Mouse (Mus musculus): ENCODE measurements at regions not wholly inside any gene's neighbourhood (a gene's known extent, or its start where the extent isn't known, plus 50 kb on each side); places are given as distances from the start of the nearest gene placed in this dataset.

DNA sequence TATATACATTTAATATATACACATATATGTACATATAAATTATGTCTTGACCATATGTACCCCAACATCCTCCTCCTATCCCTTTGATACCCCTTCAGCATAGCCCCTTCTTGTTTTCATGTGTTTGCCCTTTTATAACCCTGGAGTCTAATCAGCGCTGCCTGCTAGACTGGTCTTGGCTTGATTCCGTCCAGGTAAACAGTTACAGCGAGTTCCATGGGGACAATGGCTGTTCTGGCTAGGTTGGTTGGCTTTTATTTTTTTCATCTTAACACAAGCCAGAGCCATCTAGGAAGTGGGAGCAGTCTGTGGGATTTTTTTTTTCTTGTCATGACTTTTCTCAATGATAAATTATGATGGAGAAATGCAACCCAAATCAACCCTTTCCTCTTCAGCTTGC, 79.6 kb upstream of the Id2 start:
- no peak for DNase-seq

DNA sequence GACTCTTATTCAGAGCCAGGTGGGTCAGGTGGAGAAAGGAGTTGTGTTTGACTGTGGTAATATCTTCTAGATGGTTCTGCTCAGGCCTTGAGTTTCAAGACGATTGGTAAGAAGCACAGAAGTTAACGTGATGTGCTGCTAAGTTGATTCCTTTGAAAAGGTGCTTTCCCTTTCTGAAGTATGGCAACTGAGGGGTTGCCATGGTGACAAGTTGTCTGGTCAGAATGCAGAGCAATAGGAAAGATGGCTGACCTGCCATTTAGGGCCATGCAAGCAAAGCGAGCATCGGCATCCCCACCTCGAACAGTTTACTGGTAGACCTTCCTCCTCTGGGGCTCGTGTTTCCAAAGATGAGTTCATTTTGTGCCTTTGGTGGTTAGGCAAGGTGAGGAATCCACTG, 76.1 kb upstream of the Id2 start:
- DNase-seq, result no peak

DNA sequence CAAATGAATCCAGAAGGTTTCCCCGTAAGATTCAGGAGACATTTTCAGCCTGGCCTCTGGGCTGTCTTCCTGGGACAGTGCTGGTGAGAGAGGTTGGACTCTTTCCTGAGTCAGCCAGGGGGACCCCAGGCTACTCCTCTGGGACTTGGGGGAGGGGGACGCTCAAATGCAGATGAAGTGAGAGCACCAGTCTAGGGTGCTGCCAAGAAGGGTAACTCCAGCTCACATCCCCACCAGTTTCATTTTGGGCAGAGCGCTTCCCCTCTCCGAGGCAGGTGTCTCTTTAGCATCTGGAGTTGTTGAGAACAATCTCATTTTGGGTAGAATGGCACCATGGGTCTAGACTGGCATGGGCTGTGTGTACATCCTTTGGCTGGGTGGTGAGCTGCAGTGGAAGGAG, 75.5 kb upstream of the Id2 start:
- no peak for DNase-seq

DNA sequence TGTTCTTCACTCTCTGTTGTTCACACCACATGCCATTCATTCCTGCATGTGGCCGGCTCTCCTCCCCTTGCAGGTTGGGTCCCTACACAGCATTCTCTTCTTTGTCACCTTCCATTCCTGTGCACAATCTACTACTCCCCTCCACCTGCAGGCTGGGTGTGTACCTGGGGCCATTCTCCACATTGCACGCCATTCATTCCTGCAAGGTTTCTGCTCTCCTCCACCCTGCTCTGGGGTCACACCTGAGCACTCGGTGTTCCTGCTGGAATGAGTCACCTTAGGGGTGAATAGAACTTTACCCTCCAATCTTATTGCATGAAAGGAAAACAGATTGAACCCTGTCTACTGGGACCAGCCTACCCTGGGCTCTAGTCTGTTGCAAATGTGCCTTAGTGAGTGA, 72.7 kb upstream of the Id2 start:
- DNase-seq, result peak; percentile 35

DNA sequence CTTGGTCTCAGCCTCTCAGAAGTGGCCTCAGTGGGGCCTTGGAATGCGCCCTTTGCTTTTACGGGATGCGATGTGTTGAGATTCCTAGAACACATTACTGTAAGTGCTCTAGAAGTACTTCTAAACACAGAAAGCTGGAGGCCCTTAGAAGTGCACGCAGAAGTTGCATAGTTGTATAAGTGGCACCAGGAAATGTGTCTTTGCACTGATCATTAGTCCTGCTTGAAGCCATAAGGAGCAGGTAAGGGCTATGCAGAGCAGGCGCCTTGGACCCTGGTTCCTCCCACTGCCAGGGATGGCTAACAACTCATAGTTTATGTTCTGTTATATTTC, 71.2 kb upstream of the Id2 start:
- DNase-seq, result no peak

DNA sequence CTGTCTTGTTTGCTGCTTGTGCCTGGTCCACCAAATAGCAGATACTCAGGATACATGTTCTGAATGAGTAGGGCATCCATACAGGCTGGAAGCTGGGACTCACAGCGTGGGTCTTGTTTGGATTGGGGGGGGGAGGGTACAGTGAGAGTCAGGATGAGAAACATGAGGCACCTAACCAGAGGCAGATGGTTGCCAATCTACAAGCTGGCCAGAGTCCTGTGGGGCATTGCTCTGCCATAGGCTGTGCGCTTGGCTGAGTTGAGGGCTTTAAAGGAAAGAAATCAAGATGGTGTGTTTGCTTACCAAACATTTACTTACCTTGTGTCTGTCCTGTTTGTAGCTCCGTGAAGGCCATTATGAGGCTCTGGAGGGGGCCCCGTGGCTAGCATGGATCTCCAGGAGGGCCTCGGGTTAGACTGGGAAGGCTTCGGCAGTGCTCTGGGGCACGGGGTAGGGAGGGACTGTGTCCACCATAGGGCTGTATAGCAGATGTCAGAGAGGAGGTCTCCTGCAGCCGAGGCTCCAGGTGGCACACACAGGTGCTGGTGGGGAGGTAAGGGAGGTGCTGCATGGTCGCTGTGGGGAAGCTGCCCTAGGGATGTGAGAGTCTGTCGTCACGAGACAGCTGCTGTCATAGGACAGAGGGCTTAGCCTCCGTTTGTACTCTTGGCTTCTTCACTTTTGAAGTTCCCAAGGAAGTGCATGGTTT, 70.7 kb upstream of the Id2 start:
- no peak for DNase-seq

DNA sequence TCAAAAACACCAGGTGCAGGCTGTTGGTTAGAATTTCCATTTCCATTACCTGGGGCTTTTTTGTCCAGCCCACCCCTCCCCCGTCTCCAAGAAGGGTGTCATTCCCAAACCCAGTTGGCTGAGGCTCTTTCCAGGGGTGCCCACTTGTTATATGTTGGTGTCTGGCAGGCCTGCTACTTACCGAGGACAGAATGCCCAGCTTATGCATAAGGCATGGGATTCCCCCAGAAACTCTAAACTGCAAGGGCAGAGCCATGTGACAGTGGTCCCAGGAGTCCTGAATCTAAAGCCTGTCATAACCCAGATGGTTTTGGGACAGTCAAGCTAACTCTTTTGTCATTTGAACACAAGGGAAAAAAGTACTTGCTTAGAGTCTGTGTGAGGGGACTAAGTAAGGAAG, 69.6 kb upstream of the Id2 start:
- DNase-seq, result no peak

DNA sequence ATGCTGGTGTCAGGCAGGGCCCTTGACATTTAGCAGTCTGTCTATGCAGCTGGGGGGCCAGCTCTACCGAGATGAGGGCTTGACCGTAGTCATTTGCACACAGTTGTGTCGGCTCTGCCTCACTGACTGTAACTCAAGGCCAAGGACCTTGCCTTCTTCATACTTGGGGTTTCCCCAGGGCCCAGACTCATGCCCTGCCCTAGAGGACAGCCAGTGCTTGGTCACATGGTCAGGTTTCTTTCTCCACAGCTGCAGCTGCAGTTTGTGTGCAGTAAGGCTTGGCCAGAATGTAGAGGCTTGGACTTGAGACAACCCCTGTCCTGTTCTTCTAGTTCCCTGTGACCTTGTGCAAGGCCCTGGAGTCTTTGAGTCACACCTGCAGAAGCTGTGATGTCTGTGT, 68.7 kb upstream of the Id2 start:
- DNase-seq, result peak; percentile 53

DNA sequence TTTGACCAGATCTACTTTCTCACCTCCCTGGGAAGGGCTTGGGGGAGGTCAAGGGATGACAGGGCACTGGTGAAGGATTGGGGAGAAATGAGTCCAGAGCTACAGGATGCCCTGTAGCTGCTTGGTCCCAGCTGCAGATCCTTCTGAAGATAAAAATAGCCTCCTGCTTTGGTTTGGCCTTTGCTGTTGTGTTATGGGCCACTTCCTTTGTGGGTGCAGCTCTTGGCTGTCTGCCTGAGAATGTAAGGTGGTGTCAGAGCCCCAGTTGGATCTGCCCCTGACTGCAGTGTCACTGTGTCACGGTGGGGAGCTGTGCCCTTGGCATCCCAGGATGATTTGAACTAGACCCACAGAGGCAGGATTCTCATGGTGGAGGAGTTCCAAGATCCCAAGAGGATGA, 67.8 kb upstream of the Id2 start:
- DNase-seq, result peak; percentile 40

DNA sequence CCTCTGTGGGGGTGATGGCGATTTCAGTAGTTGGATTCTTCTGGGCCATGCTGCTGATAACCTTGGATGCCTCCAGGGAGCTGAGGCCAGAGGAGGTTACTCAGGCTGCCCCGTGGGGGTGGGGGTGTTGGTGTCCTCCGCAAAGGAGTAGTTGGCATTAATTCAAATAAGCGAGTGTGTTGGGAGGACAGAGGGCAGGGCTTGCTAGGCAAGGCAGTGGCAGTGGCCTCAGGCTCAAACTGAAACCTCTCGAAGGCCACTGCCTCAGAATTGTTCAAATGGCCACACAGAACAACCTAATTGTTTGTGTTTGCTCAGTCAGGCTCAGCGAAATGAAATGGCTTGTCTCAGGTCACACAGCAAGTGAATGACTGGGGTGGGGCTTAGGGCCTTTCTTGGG, 66.6 kb upstream of the Id2 start:
- DNase-seq, result peak; percentile 69

DNA sequence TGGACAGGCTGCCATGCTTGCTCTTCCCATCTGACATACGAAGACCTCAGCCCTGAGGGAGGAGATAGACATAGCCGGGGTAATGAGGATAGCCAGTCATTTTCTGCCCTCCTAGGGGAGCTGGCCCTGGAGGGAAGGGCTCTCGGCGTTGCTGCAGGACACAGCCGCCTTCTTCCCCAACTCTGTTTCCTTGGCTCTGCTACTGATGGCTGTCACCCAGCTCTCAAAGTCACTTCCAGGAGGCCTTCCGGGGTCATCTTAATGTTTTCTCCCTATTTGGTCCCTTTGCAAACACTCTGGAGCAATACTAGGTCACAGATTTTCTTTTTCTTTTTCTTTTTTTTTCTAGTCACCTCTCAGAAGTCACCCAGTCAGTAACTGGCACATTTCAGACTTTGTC, 65.9 kb upstream of the Id2 start:
- DNase-seq, result no peak

DNA sequence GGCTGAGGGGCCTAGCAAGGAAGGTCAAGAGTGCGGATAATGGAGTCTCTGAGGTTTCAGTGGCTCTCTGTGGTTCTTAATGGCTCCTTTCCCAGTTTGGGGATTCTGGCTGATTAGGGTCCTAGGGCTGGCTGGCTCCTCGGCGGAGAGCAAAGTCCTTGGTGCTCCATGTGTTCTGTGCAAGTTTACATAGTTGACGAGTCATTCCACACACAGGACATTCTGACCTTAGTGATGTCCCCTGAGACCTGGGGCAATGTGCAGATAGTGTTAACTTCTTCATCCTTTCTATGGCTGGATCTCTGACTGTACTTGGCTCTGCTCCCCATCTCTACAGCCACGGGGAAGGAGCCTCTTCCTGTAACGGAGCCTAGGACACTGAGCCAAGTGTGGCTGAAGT, 65.0 kb upstream of the Id2 start:
- no peak for DNase-seq

DNA sequence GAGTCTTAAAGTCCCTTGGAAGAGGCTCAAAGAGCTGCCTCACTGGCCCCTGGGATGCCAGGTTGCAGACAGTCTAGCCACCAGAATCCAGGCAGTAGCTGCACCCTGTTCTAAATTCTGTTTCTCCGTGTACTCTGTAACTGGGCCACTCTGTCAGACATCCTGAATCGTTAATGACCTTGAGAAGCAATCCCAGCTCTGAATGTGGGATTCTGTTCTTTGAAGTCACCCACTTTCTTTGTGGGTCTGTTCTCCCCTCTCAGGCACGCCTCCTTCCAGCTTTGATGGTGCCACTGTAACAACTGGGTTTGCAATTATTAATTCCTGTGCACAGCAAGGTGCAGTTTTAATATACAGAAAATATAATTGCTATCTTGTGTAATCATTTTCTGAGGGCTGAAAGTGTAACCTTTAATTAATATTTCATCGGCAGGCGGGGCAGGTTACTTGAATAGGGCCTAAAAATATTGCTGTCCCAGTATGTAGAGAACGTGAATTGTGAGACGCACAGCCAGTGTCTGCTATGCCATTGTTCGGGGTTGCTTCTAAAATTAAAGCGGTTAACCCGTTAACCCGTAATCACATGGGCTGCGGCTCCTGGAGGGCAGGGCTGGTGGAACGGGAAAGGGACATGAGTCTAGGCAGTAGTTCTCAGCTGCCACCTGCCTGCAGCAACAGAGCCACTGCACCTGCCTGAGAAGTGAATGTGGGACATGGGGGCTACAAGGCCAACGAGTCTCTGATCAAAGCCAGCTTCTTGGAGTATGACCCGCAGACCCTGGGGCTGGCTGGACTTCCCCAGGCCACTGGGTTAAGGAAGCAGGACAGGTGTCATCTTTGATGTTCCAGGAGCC, 64.3 kb upstream of the Id2 start:
- DNase-seq, result peak; percentile 51

DNA sequence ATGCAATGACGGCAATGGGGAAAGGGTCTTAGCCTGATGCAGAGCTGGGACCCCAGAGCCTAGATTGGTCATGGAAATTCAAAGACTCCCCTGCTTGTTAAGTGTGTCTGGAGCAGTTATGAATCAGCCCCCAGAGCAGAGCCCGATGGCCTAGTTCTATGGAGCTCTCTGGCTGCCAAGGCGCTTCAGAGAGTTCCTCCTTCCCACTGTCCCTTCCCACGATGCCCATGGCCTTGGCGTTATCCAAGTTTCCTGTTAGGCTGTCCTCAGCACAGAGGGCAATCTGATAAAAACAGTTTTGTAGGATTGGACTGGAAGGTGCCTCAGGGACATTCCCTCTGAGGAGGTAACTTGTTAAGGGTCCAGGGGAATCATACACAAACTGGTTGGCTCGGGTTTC, 62.2 kb upstream of the Id2 start:
- DNase-seq, result no peak

DNA sequence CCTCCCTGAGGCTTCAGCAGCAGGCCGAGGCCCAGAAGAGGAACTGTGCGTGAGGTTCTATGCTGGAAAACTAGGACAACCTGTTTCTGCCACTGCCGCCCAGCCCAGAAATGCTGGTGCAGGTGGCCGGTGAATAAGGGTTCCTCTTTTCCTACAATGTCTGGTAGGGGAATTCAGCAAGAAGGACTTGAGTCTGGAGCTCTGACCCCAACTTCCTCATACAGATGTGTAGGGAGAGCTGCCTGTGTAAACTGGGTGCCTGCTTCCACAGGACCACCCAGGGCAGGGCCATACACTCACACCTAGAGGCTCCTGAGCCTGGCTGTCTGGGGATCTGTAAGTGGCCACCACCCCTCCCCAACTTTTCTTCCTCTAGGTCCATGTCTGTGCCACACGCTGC, 60.3 kb upstream of the Id2 start:
- no peak for DNase-seq

DNA sequence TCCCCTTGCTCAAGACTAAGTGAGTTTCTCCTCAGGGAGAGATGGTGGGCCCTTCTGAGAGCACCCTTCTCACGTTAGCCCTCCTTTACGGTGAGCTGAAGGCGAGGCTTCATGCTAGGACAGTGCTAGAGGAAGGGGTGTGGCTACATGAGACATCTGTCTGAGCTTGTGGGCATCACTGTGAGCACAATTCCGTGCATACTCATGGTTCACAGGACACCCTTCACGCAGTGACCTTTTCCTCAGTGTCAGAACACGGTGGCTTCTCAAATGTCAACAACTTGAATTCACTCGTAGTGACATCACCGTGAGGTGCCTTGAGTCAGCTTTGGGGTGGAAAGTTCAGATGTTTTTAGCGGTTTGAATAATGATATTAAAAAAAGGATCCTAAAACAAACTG, 58.5 kb upstream of the Id2 start:
- no peak for DNase-seq

DNA sequence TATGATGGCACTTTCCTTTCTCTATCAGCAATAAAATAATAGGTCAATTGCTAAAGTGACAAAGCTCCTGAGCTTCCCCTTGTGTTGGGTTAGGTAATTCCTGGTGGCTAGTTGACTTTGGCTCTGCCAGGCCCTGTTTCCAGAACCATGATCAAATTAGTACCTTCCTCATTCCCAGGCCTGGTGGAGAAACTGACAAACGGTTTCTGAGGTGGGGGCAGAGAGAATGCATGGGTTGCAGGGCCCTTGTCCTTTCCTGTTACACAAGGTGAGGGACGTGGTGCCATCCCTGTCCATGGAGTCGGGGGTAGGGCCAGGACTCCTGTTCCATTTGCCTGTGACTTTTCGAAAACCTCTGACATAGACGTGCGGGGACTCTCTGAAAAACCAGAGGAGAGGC, 51.2 kb upstream of the Id2 start:
- DNase-seq, result no peak

Data from kidney, postnatal 14 days (tissue).